Mouse (Mus musculus): ENCODE data around the gene Itga8.

- TF ChIP-seq CTCF (IDR thresholded peaks at IDR 0.05; ENCODE audit: insufficient read depth, low read depth, low read length) = no peak
- no peak for TF ChIP-seq POLR2A (IDR thresholded peaks at IDR 0.05; ENCODE audit: insufficient read depth, low read depth, low read length)
These were observed 112.7 kb downstream of the Itga8 start for GRCm38 (mm10) chr2:12189026-12189425.
